Mouse (Mus musculus) C2C12 (cell line): ENCODE results near the gene Nuak2.

Experiments
- CEBPB ChIP-seq: IDR thresholded peaks from one replicate; pipeline ENCODE4 v1.6.1; 2011; ENCODE audit warnings: low read depth, mild to moderate bottlenecking, control low read depth, moderate library complexity
- CTCF ChIP-seq: IDR thresholded peaks from one replicate; pipeline ENCODE4 v1.5.1; 2011; ENCODE audit not compliant: control insufficient read depth, insufficient read depth, insufficient read length
- FOSL1 ChIP-seq: IDR thresholded peaks from one replicate; pipeline ENCODE4 v1.8.0; 2011; ENCODE audit warnings: mild to moderate bottlenecking, low read length; ENCODE audit not compliant: poor library complexity, insufficient read depth, severe bottlenecking
- MAX ChIP-seq: IDR thresholded peaks from one replicate; pipeline ENCODE4 v1.6.1; 2011; ENCODE audit warnings: mild to moderate bottlenecking, control low read depth
- MYOD1 ChIP-seq: IDR thresholded peaks from one replicate; pipeline ENCODE4 v1.6.1; 2011; ENCODE audit warnings: low read depth; ENCODE audit not compliant: control insufficient read depth, insufficient read length
- MYOG ChIP-seq: IDR thresholded peaks from one replicate; pipeline ENCODE4 v1.6.1; 2011; ENCODE audit not compliant: control insufficient read depth, insufficient read length; ENCODE audit errors: extremely low read depth
- USF1 ChIP-seq: IDR thresholded peaks from one replicate; pipeline ENCODE4 v1.6.1; 2011; ENCODE audit warnings: low read depth, mild to moderate bottlenecking, control low read depth, moderate library complexity

DNA sequence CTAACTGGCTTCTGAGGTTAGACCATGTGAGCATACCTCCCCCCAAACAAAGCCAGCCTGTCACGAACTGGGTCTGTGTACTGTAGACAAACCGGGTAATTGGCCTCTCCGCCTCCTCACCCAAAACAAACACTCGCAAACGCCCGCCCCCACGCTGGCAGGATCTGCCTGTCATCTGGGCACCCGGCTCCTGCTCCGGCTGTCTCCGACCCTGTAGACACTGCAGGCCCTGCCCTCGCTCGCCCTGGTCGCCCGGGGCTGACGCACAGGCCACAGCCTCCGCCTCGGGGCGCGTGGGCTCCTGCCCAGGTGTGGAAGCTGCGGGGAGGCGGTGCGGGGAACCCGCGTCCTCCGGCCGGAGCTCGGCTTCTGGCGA is 17.5 kb upstream of the Nuak2 start, which contains the start of gene Klhdc8a:
- no peak for TF ChIP-seq CTCF
- no peak for TF ChIP-seq MAX
- TF ChIP-seq MYOD1: no peak
- TF ChIP-seq CEBPB: no peak
- peak; percentile 29 for TF ChIP-seq USF1
- TF ChIP-seq FOSL1: no peak
- no peak for TF ChIP-seq MYOG
